Mouse (Mus musculus): ENCODE results near the gene Rai1. TPM values are rescaled to one million over a fixed set of nuclear protein-coding genes. Genes with fewer than 3 reads are reported as not detected.

Rai1 gene
- polyA plus RNA-seq, 1 experiment from 2014 or later: 3.8 TPM

GRCm38 (mm10) chr11:60110386-60110785 is 5.6 kb downstream of the Rai1 start:
- Histone ChIP-seq H3K4me1 (replicated peaks) (peaks cover 94% of the 10 kb centered on the region), H3K27ac (replicated peaks) (no peak overlapping the region), H3K27me3 (no peaks in the 10 kb centered on the region), H3K4me2 (no peak overlapping the region), H3K36me3 (replicated peaks) (no peaks in the 10 kb centered on the region), H3K9ac (no peak overlapping the region), H3K9me3 (replicated peaks) (no peaks in the 10 kb centered on the region), H3K4me3 (replicated peaks) (no peak overlapping the region)
- WGBS (ENCODE audit: insufficient replicate concordance): 69% methylated on average over 5 of the region's 5 CpGs
- no peak for ATAC-seq (ENCODE audit: insufficient read depth)

DNA sequence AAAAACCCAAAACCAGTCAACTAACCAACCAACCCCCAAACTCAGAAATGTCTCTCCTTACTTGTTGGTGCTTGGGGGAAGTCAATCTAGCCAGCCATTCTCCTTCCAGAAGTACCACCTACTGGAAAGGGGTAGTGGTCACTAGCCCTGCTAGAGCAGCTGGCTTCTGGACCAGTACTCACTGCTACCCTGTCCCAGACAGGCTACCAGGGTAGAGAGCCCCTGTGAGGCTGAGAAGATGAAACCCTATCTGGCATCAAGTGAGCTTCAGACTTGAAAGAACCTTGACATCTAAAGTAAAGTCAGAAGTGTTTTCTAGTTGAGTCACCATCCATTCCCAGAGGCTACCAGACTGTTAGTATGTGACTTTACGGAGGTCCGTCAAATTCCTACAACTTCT is 6.8 kb downstream of the Rai1 start:
- H3K27me3 ChIP-seq: no peaks in the 10 kb centered on the region
- ATAC-seq (ENCODE audit: insufficient read depth): no peak
- no peaks in the 10 kb centered on the region for H3K9me3 ChIP-seq (replicated peaks)
- peaks cover 94% of the 10 kb centered on the region for H3K4me1 ChIP-seq (replicated peaks)
- no peaks in the 10 kb centered on the region for H3K36me3 ChIP-seq (replicated peaks)
- H3K4me3 ChIP-seq (replicated peaks): no peak overlapping the region
- H3K4me2 ChIP-seq: no peak overlapping the region
- 90% methylated on average over 2 of the region's 2 CpGs for WGBS (ENCODE audit: insufficient replicate concordance)
- H3K9ac ChIP-seq: no peak overlapping the region
- 0 out of 2 replicates have a peak overlapping the region, but pooled peaks have one; percentile 90 for H3K27ac ChIP-seq (replicated peaks)

DNA sequence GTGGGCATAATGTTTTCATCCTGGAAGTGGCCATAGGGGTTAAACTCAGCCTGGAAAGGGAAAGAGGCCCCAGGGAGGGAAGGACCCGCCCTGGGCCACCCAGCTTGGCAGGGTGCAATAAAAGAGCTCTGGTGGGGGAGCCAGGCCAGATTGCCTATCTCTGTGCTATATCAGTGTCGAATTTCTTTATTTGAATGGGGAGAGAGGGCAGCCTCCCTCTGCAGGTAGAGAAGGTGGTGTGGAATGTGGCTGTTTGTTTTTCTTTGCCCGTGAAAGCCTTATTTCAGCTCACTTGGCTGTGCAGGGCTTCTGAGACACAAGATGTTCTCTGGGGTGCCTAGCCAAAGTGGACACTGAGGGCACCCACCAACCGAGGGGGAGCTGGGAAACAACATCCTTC is 8.8 kb downstream of the Rai1 start:
- Histone ChIP-seq H3K4me2 (peak overlapping the region; percentile 93), H3K27me3 (no peaks in the 10 kb centered on the region), H3K9ac (peak overlapping the region; percentile 71), H3K4me1 (replicated peaks) (peaks cover 81% of the 10 kb centered on the region), H3K36me3 (replicated peaks) (no peaks in the 10 kb centered on the region), H3K4me3 (replicated peaks) (peak overlapping the region; percentile 69), H3K9me3 (replicated peaks) (no peaks in the 10 kb centered on the region), H3K27ac (replicated peaks) (peak overlapping the region; percentile 90)
- no peak for ATAC-seq (ENCODE audit: insufficient read depth)
- WGBS (ENCODE audit: insufficient replicate concordance): 3% methylated on average over 4 of the region's 4 CpGs

GRCm38 (mm10) chr11:60114296-60115023 is 9.6 kb downstream of the Rai1 start:
- peaks cover 74% of the 10 kb centered on the region for H3K4me1 ChIP-seq (replicated peaks)

DNA sequence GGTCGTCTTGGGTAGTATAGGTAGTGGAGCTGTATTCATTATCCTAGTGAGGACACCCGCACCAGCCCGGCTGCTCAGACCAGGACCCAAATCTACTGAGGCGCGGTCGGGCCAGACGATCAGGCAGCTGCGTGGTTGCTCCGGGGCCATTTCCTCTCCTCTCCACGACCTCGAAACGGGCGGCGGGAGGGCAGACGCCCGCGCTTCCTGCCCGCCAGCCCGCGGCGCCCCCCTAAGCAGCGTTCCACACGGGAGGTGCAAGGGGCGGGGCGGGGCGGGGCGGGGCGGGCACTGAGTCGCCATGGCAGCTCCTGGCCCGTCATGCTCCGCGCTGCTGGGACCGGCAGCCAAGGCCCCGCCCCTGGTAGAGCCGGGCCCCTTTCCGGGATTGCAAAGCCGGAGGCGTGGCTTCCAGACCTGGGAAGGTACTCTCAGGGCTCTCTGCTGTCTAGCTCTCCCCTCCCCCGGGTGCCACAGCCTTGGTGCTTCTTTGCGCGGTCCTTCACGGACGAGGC is 10.3 kb downstream of the Rai1 start:
- H3K36me3 ChIP-seq (replicated peaks): no peaks in the 10 kb centered on the region
- no peaks in the 10 kb centered on the region for H3K9me3 ChIP-seq (replicated peaks)
- under 1% methylated on average over 43 of the region's 43 CpGs for WGBS (ENCODE audit: insufficient replicate concordance)
- peak; percentile 93 for ATAC-seq (ENCODE audit: insufficient read depth)
- H3K4me1 ChIP-seq (replicated peaks): peaks cover 74% of the 10 kb centered on the region
- peak overlapping the region; percentile 72 for H3K9ac ChIP-seq
- H3K27ac ChIP-seq (replicated peaks): peak overlapping the region; percentile 90
- peak overlapping the region; percentile 69 for H3K4me3 ChIP-seq (replicated peaks)
- H3K27me3 ChIP-seq: no peaks in the 10 kb centered on the region
- H3K4me2 ChIP-seq: peak overlapping the region; percentile 93

More at GRCm38 (mm10) chr11:60114296-60115023, 9.6 kb downstream of the Rai1 start:
- H3K4me3 ChIP-seq (replicated peaks): peak overlapping the region; percentile 69
- H3K27me3 ChIP-seq: no peaks in the 10 kb centered on the region
- no peaks in the 10 kb centered on the region for H3K36me3 ChIP-seq (replicated peaks)
- no peaks in the 10 kb centered on the region for H3K9me3 ChIP-seq (replicated peaks)
- 2% methylated on average over 21 of the region's 21 CpGs for WGBS (ENCODE audit: insufficient replicate concordance)
- H3K27ac ChIP-seq (replicated peaks): peak overlapping the region; percentile 90
- H3K4me2 ChIP-seq: peak overlapping the region; percentile 93
- peak overlapping the region; percentile 71 for H3K9ac ChIP-seq
- peak; percentile 7 for ATAC-seq (ENCODE audit: insufficient read depth)

- H3K4me3 ChIP-seq (replicated peaks): peak overlapping the region; percentile 69
- ATAC-seq (ENCODE audit: insufficient read depth): no peak
- peaks cover 74% of the 10 kb centered on the region for H3K4me1 ChIP-seq (replicated peaks)
- H3K9me3 ChIP-seq (replicated peaks): no peaks in the 10 kb centered on the region
- no peaks in the 10 kb centered on the region for H3K27me3 ChIP-seq
- 17% methylated on average over 6 of the region's 6 CpGs for WGBS (ENCODE audit: insufficient replicate concordance)
- peak overlapping the region; percentile 72 for H3K9ac ChIP-seq
- peak overlapping the region; percentile 90 for H3K27ac ChIP-seq (replicated peaks)
- no peaks in the 10 kb centered on the region for H3K36me3 ChIP-seq (replicated peaks)
- H3K4me2 ChIP-seq: peak overlapping the region; percentile 93
Observed at GRCm38 (mm10) chr11:60115638-60116276, 10.9 kb downstream of the Rai1 start.

DNA sequence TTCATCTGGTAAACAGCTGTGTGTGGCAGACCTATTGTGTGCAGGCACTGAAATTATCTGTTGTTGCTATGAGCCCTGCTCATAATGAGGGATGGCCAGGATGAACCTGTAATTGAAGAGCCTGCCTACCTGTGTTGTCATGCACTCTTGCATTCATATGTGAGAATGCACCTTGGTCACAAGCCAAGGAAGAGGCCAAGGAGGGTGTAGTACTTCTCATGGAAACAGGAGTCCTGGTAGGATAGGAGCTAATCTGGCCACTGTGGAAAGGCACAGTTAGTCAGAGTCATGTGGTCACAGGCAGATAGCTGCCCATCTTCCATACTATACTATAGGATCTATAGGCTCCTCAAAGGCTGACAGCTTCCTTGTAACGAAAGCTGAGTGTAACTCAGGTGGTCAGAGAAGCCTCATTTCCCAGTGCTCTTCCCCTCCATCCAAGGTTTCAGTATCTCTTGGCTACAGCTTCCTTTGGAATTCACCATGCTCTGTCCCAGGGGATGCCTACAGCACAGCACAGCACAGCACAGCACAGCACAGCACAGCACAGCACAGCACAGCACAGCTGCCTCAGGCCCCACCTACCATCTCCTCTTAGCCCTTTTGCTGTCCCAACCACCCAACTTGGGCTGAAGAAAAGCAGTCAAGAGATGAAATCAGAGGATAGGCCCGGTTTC is 15.9 kb downstream of the Rai1 start:
- Histone ChIP-seq H3K27ac (replicated peaks) (no peak overlapping the region), H3K9me3 (replicated peaks) (no peaks in the 10 kb centered on the region), H3K36me3 (replicated peaks) (no peaks in the 10 kb centered on the region), H3K27me3 (no peaks in the 10 kb centered on the region), H3K4me2 (no peak overlapping the region), H3K4me1 (replicated peaks) (peaks cover 41% of the 10 kb centered on the region), H3K4me3 (replicated peaks) (no peak overlapping the region), H3K9ac (no peak overlapping the region)
- WGBS (ENCODE audit: insufficient replicate concordance): 68% methylated on average over 2 of the region's 2 CpGs
- ATAC-seq (ENCODE audit: insufficient read depth): no peak

DNA sequence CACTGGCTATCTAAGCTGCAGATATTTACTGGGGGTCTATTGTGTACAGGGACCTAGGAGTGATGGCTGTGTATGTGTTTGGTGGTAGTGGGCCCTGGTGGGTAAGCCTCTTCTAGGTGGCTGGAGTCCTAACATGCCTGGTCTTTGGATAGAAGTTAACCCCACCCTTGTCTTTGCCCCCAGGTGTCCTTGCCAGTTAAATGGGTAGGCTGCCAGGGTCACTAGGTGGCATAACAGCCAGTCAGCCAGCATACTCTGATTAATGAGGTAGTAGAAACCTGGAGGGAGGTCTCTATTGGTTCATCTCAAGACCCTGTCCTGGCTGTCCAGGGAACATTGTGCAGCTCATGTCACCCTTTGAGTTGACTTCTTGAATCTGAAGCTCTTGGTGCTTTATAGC is 17.8 kb downstream of the Rai1 start:
- H3K4me3 ChIP-seq (replicated peaks): no peak overlapping the region
- no peak overlapping the region for H3K9ac ChIP-seq
- no peak overlapping the region for H3K27ac ChIP-seq (replicated peaks)
- peaks cover 44% of the 10 kb centered on the region for H3K4me1 ChIP-seq (replicated peaks)
- no peaks in the 10 kb centered on the region for H3K36me3 ChIP-seq (replicated peaks)
- no peak overlapping the region for H3K4me2 ChIP-seq
- H3K27me3 ChIP-seq: no peaks in the 10 kb centered on the region
- no peak for ATAC-seq (ENCODE audit: insufficient read depth)
- no peaks in the 10 kb centered on the region for H3K9me3 ChIP-seq (replicated peaks)

DNA sequence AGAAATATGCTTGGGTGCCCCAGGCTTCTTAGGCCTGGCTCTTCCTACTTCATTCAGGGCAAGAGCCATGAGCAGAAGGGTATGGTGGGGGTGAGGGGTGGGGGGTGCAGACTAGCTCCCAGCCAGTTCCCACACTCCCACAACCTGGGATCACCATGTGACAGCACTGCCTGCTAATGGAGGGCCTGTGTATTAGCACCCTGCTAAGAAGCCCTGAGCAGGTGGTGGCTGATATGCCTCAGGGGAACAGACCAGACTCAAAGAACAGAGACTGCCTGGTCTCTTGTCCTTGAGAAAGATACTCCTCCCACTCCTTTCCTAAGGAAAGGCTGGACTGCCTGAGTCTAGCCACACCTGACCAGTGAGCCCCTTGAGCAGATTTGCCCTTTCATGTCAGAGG is 22.2 kb downstream of the Rai1 start:
- Histone ChIP-seq H3K27me3 (no peaks in the 10 kb centered on the region), H3K4me2 (no peak overlapping the region), H3K27ac (replicated peaks) (no peak overlapping the region), H3K4me1 (replicated peaks) (peaks cover 37% of the 10 kb centered on the region), H3K4me3 (replicated peaks) (no peak overlapping the region), H3K36me3 (replicated peaks) (no peaks in the 10 kb centered on the region), H3K9ac (no peak overlapping the region; the same call in 1 of the 2 replicates), H3K9me3 (replicated peaks) (no peaks in the 10 kb centered on the region)
- no peak for ATAC-seq (ENCODE audit: insufficient read depth)

GRCm38 (mm10) chr11:60127863-60128512 is 23.2 kb downstream of the Rai1 start:
- H3K36me3 ChIP-seq (replicated peaks): no peaks in the 10 kb centered on the region
- peaks cover 42% of the 10 kb centered on the region for H3K4me1 ChIP-seq (replicated peaks)
- no peak for ATAC-seq (ENCODE audit: insufficient read depth)
- H3K4me2 ChIP-seq: no peak overlapping the region
- 70% methylated on average over 4 of the region's 4 CpGs for WGBS (ENCODE audit: insufficient replicate concordance)
- no peaks in the 10 kb centered on the region for H3K27me3 ChIP-seq
- H3K4me3 ChIP-seq (replicated peaks): no peak overlapping the region
- no peak overlapping the region for H3K9ac ChIP-seq
- no peaks in the 10 kb centered on the region for H3K9me3 ChIP-seq (replicated peaks)
- H3K27ac ChIP-seq (replicated peaks): no peak overlapping the region

DNA sequence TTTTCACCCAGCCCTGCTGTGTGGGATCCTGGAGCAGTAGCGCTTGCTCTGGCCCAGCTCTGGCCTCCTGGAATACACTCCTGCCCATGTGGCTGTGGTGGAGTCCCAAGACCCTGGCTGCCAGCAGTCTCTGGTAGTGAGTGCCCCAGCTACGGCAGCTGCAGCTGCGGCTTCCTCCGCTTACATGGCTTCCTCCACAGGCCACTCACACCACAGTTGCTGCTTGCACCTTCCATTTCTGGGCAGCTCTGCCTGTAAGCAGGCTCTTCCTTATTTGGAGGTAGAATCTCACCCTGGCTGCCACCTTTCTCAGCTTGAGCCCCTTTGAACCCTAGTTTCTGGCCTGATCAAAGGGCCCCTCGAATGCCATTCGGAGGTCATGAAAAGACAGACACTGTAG is 25.7 kb downstream of the Rai1 start:
- Histone ChIP-seq H3K4me3 (replicated peaks) (no peak overlapping the region), H3K27me3 (no peaks in the 10 kb centered on the region), H3K27ac (replicated peaks) (no peak overlapping the region), H3K4me1 (replicated peaks) (peaks cover 44% of the 10 kb centered on the region), H3K9me3 (replicated peaks) (no peaks in the 10 kb centered on the region), H3K36me3 (replicated peaks) (no peaks in the 10 kb centered on the region), H3K4me2 (no peak overlapping the region), H3K9ac (no peak overlapping the region)
- 53% methylated on average over 6 of the region's 6 CpGs for WGBS (ENCODE audit: insufficient replicate concordance)
- ATAC-seq (ENCODE audit: insufficient read depth): no peak

Data from liver, embryonic 15.5 days (tissue).